Mouse (Mus musculus): ENCODE data around the gene Col27a1. TPM values are rescaled to one million over a fixed set of nuclear protein-coding genes. Genes with fewer than 3 reads are reported as not detected.

Col27a1 gene
- polyA plus RNA-seq, 1 experiment: 11.5 TPM

DNA sequence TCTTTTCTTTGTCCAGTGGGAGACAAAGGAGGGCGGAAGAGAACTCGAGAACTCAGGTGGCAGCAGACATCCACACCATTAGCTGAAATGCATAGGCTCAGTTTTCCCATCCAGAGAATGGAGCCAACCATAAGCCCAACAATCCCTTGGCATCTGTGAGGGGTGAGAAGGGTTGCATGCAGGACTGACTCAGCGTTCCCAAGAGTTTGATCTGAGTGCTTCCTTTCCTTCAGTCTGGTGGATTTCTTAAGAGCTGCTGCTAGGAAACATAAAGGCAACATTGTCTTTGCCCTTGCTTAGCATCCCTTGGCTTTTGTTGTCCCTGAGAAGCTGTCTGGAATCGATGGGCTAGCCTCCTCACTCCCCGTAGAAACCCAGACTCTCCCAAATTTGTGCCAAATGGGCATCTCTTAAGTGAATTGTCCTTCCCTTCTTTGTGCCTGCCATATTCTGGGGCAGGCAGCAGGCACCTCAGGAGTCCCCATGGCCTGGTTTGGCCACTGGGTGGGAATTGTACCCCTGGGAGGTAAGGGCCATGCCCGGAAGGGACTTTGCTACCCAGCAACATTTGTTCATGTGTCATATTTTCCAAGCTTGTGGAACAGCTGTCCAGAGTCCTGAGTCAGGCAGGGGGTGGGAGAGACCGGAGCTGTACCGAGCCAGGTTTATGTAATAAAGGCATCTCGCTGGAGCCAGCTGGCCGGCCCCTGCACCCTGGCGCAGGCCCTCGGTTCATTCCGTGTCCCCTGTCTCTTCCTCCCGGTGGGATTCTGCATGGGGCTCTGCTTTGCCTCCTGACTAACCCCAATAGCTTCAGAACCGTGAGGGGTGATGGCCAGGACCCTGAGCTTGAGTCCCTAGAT, 7.5 kb downstream of the Col27a1 start:
- TF ChIP-seq CTCF (IDR thresholded peaks at IDR 0.05; ENCODE audit: insufficient read depth, low read length) (no peak), POLR2A (IDR thresholded peaks at IDR 0.05; ENCODE audit: borderline replicate concordance, extremely low read depth, low read depth, low read length) (no peak)
- no peaks in the 10 kb centered on the region; the same call in 1 of the 2 replicates for H3K4me1 ChIP-seq (ENCODE audit: control insufficient read depth, insufficient read depth, low read length)
- no peak for DNase-seq
- 72% methylated on average over 15 of the region's 15 CpGs for WGBS
- H3K4me3 ChIP-seq (replicated peaks; ENCODE audit: extremely low read depth, low read depth, low read length): no peak overlapping the region

DNA sequence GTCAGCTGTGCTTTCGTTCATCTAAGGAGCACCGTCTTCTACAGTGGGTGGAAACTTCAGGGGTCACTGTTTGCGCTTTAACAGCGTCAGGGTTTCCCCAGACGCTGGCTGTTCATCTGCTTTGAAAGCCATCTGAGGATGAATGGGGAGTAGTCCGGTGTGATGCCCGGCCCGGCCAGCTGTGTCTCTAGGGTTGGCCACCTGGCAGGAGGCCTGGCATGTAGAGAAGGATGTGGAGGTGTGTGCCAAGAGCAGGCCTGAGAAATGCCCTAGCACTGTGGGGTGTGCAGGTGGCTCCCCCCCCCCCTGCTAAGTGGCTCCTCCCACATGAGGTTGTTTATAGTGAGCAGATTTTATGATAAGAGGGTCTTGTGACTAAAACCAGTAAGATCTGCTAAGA, 8.4 kb downstream of the Col27a1 start:
- 60% methylated on average over 8 of the region's 8 CpGs for WGBS
- Histone ChIP-seq H3K4me3 (replicated peaks; ENCODE audit: extremely low read depth, low read depth, low read length) (no peak overlapping the region), H3K4me1 (ENCODE audit: control insufficient read depth, insufficient read depth, low read length) (no peaks in the 10 kb centered on the region)
- TF ChIP-seq CTCF (IDR thresholded peaks at IDR 0.05; ENCODE audit: insufficient read depth, low read length): no peak
- TF ChIP-seq POLR2A (IDR thresholded peaks at IDR 0.05; ENCODE audit: borderline replicate concordance, extremely low read depth, low read depth, low read length): no peak
- DNase-seq: no peak

DNA sequence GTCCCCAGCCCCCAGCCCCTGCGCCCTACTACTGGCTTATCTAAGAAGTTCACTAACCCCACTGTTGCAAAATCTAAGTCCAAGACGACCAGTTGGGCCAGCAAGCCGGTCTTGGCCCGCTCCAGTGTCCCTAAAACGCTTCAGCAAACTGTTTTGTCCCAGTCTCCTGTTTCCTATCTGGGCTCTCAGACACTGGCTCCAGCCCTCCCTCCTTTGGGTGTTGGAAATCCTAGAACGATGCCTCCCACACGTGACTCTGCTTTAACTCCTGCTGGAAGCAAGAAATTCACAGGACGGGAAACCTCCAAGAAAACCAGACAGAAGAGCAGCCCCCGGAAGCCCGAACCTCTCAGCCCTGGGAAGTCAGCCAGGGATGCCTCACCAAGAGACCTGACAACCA, 11.6 kb downstream of the Col27a1 start:
- no peak for DNase-seq
- Histone ChIP-seq H3K4me1 (ENCODE audit: control insufficient read depth, insufficient read depth, low read length) (no peaks in the 10 kb centered on the region), H3K4me3 (replicated peaks; ENCODE audit: extremely low read depth, low read depth, low read length) (no peak overlapping the region)
- no peak for TF ChIP-seq CTCF (IDR thresholded peaks at IDR 0.05; ENCODE audit: insufficient read depth, low read length)
- TF ChIP-seq POLR2A (IDR thresholded peaks at IDR 0.05; ENCODE audit: borderline replicate concordance, extremely low read depth, low read depth, low read length): no peak
- 70% methylated on average over 10 of the region's 10 CpGs for WGBS

DNA sequence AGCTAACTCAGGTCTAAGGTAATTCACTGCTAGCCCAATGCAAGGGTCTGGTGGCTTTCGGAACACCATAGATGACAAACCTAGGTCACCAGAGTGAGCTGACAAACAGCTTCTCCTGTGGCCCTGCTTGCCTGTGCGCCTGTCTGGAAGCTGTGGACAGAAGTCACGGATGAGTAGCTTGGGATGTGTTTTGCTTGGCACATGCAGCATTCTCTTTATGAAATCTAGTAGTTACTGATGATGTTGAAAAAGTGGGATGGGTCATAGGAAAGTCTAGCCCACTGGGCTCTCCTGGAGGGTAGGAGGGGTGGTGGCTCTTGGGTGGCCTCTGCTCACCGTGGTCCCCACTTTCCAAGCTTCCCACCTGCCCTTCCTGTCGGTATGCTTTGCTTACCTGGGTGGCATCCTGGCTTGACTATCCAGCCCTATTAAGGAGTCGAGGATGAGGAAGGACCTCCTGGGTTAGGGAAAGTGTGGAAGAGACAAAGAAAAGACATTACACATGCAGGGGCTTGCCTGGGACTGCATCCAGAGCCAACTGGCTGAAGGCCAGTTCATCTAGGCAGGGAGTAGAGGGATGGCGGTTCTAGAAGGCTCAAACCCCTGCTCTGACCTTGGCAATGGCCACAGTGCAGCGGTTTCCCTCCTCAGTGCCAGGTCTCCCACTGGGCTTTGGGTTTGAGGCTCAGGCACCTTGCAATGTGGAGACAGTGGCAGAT, 12.5 kb downstream of the Col27a1 start:
- H3K4me1 ChIP-seq (ENCODE audit: control insufficient read depth, insufficient read depth, low read length): no peaks in the 10 kb centered on the region

DNA sequence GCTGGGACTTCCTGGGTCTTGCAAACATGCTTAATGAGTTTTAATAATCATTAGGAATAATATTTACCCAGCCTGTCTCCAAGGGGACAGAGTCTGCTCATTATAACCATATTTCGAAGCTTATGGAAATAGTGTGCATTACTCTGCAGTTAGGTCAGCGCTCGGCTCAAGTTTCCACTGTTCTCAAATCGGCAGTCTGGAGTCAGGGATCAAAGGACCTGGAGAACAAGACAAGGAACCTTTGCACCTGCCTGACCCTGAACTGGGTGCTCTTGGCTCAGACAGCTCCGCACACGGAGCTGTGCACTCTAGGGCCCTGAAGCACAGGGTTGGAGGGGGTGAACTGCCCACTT, 13.1 kb downstream of the Col27a1 start:
- Histone ChIP-seq H3K4me1 (ENCODE audit: control insufficient read depth, insufficient read depth, low read length) (no peaks in the 10 kb centered on the region), H3K4me3 (replicated peaks; ENCODE audit: extremely low read depth, low read depth, low read length) (no peak overlapping the region)
- TF ChIP-seq CTCF (IDR thresholded peaks at IDR 0.05; ENCODE audit: insufficient read depth, low read length): no peak
- no peak for TF ChIP-seq POLR2A (IDR thresholded peaks at IDR 0.05; ENCODE audit: borderline replicate concordance, extremely low read depth, low read depth, low read length)
- 64% methylated on average over 6 of the region's 6 CpGs for WGBS
- DNase-seq: no peak

More for the DNA sequence above, 12.5 kb downstream of the Col27a1 start:
- 64% methylated on average over 8 of the region's 8 CpGs for WGBS
- H3K4me3 ChIP-seq (replicated peaks; ENCODE audit: extremely low read depth, low read depth, low read length): no peak overlapping the region
- TF ChIP-seq POLR2A (IDR thresholded peaks at IDR 0.05; ENCODE audit: borderline replicate concordance, extremely low read depth, low read depth, low read length): no peak
- TF ChIP-seq CTCF (IDR thresholded peaks at IDR 0.05; ENCODE audit: insufficient read depth, low read length): no peak
- DNase-seq: no peak

- 59% methylated on average over 5 of the region's 5 CpGs for WGBS
- Histone ChIP-seq H3K4me3 (replicated peaks; ENCODE audit: extremely low read depth, low read depth, low read length) (no peak overlapping the region), H3K4me1 (ENCODE audit: control insufficient read depth, insufficient read depth, low read length) (no peaks in the 10 kb centered on the region; the same call in 1 of the 2 replicates)
- no peak for DNase-seq
- no peak for TF ChIP-seq CTCF (IDR thresholded peaks at IDR 0.05; ENCODE audit: insufficient read depth, low read length)
- TF ChIP-seq POLR2A (IDR thresholded peaks at IDR 0.05; ENCODE audit: borderline replicate concordance, extremely low read depth, low read depth, low read length): no peak
These were observed 15.1 kb downstream of the Col27a1 start for GRCm38 (mm10) chr4:63228943-63229342.

- no peaks in the 10 kb centered on the region; the same call in 1 of the 2 replicates for H3K4me1 ChIP-seq (ENCODE audit: control insufficient read depth, insufficient read depth, low read length)
- TF ChIP-seq CTCF (IDR thresholded peaks at IDR 0.05; ENCODE audit: insufficient read depth, low read length): no peak
- no peak for TF ChIP-seq POLR2A (IDR thresholded peaks at IDR 0.05; ENCODE audit: borderline replicate concordance, extremely low read depth, low read depth, low read length)
- 83% methylated on average over 14 of the region's 14 CpGs for WGBS
These were observed 16.3 kb downstream of the Col27a1 start for GRCm38 (mm10) chr4:63229991-63230581.

DNA sequence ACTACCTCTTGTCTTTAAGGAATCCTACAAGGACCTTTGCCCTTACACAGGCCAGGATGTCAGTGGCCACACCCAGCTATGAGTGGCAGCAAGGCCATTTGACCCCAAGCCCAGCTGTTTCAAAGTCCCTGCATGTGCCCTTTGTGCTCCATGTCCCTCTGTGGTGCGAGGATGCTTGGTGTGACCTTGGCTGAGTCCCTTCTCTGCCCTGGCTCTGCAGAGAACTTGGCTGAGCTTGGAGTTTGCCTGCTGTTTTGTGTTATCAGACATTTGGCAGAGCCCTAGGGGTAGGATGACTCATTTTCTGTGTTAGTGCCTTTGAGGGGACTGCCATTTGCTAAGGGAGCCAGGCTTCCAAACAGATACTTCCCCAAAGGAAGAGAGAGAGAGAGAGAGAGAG, 17.3 kb downstream of the Col27a1 start:
- 55% methylated on average over 1 of the region's 1 CpGs for WGBS
- Histone ChIP-seq H3K4me3 (replicated peaks; ENCODE audit: extremely low read depth, low read depth, low read length) (no peak overlapping the region), H3K4me1 (ENCODE audit: control insufficient read depth, insufficient read depth, low read length) (no peaks in the 10 kb centered on the region; the same call in 1 of the 2 replicates)
- TF ChIP-seq POLR2A (IDR thresholded peaks at IDR 0.05; ENCODE audit: borderline replicate concordance, extremely low read depth, low read depth, low read length) (no peak), CTCF (IDR thresholded peaks at IDR 0.05; ENCODE audit: insufficient read depth, low read length) (no peak)
- DNase-seq: no peak

More at GRCm38 (mm10) chr4:63229991-63230581, 16.3 kb downstream of the Col27a1 start:
- no peak for DNase-seq
- H3K4me3 ChIP-seq (replicated peaks; ENCODE audit: extremely low read depth, low read depth, low read length): no peak overlapping the region

GRCm38 (mm10) chr4:63232542-63233020, 18.8 kb downstream of the Col27a1 start:
- Histone ChIP-seq H3K4me1 (ENCODE audit: control insufficient read depth, insufficient read depth, low read length) (no peaks in the 10 kb centered on the region; the same call in 1 of the 2 replicates), H3K4me3 (replicated peaks; ENCODE audit: extremely low read depth, low read depth, low read length) (no peak overlapping the region)
- no peak for TF ChIP-seq CTCF (IDR thresholded peaks at IDR 0.05; ENCODE audit: insufficient read depth, low read length)
- TF ChIP-seq POLR2A (IDR thresholded peaks at IDR 0.05; ENCODE audit: borderline replicate concordance, extremely low read depth, low read depth, low read length): no peak
- no peak for DNase-seq
- 33% methylated on average over 2 of the region's 2 CpGs for WGBS
